Mouse (Mus musculus): ENCODE data around the gene Mecom. TPM values are rescaled to one million over a fixed set of nuclear protein-coding genes. Genes with fewer than 3 reads are reported as not detected.

The Mecom gene
- 3.3 and 4.1 TPM in 2 replicates for polyA plus RNA-seq (2015; fragmentation: Nextera tagmentation; extraction: Ambion mirVana)

GRCm38 (mm10) chr3:30547908-30548307, at the start of gene Mecom:
Gene Mecom, minus strand, starts transcription at chr3:30548008.

Other genes with a start within 250 kb of the Mecom start
- 0.06 TPM in 1 of 2 replicates, not detected in the other for gene Actrt3, start 51.9 kb upstream of the Mecom start, polyA plus RNA-seq (2015; fragmentation: Nextera tagmentation; extraction: Ambion mirVana)
- gene Mynn, start 54.1 kb upstream of the Mecom start, polyA plus RNA-seq (2015; fragmentation: Nextera tagmentation; extraction: Ambion mirVana), result 15.4 and 16.0 TPM in 2 replicates
- not detected in 2 replicates for gene Lrriq4, start 96.5 kb upstream of the Mecom start, polyA plus RNA-seq (2015; fragmentation: Nextera tagmentation; extraction: Ambion mirVana)
- gene Lrrc34, start 99.9 kb upstream of the Mecom start, polyA plus RNA-seq (2015; fragmentation: Nextera tagmentation; extraction: Ambion mirVana), result 0.11 and 0.22 TPM in 2 replicates
- not detected in 2 replicates for gene Lrrc31, start 151.8 kb upstream of the Mecom start, polyA plus RNA-seq (2015; fragmentation: Nextera tagmentation; extraction: Ambion mirVana)
- gene Samd7, start 198.3 kb upstream of the Mecom start, polyA plus RNA-seq (2015; fragmentation: Nextera tagmentation; extraction: Ambion mirVana), result 0.96 and 1.0 TPM in 2 replicates
- gene Sec62, start 244.9 kb upstream of the Mecom start, polyA plus RNA-seq (2015; fragmentation: Nextera tagmentation; extraction: Ambion mirVana), result 116 and 119 TPM in 2 replicates

Measured in skeletal muscle tissue, postnatal 0 days (tissue).